ENCODE assay signal across 25 mouse cellular contexts in genomic region chr2:141571360-141571759, GRCm38 (mm10).
DNase-seq lines count a peak whose midpoint lies in the region; ATAC-seq lines count a peak whose summit lies in the region.
"Had no signal": no experiment of that assay in that cellular context is flagged by ENCODE, and none has a peak within 500 bp of the region (broad histone marks: within the 10 kb centered on the region; RNA-seq: fewer than 3 reads in every experiment).

No protein-coding gene starts in this region.

- WGBS in kidney, embryonic 15.5 days, result 11% methylated on average over 3 of the region's 3 CpGs
- WGBS in neural tube, embryonic 12.5 days, result 12% methylated on average over 3 of the region's 3 CpGs

- peak; percentile 42 for DNase-seq in embryo, embryonic 10.5 days (ENCODE audit: low spot score)
- no peak for DNase-seq in embryo, embryonic 9.5 days (ENCODE audit: extremely low spot score)
- DNase-seq in kidney, postnatal 4 days, result no peak
- DNase-seq in neural tube, embryonic 10.5 days (ENCODE audit: extremely low spot score, low spot score), result no peak
- no peak for DNase-seq in spleen, postnatal 36 days (ENCODE audit: low spot score in 2 of 2)
- DNase-seq in right cerebral cortex, postnatal 25 days, result no peak
- DNase-seq: adrenal gland, adult 8-10 months; adrenal gland, postnatal 36 days; B cell, adult 2 months; cerebellum, adult 2 months; cerebellum, postnatal 10 days; gastrocnemius, postnatal 10 days; heart, adult 2 months; heart, postnatal 14 days had no signal

- no peak overlapping the region for H3K27ac ChIP-seq in kidney, embryonic 15.5 days
- H3K27ac ChIP-seq in neural tube, embryonic 12.5 days, result no peak overlapping the region
- H3K27ac ChIP-seq: embryonic facial prominence, embryonic 15.5 days; forebrain, embryonic 10.5 days; forebrain, embryonic 15.5 days; heart, adult 2 months; heart, embryonic 15.5 days; hindbrain, embryonic 13.5 days had no signal

- no peak overlapping the region for H3K4me2 ChIP-seq in kidney, embryonic 15.5 days
- H3K4me2 ChIP-seq in neural tube, embryonic 12.5 days (replicated peaks), result no peak overlapping the region
- H3K4me2 ChIP-seq: embryonic facial prominence, embryonic 15.5 days; forebrain, embryonic 15.5 days; heart, embryonic 11.5 days; heart, embryonic 15.5 days; hindbrain, embryonic 13.5 days had no signal

- no peaks in the 10 kb centered on the region for H3K9me3 ChIP-seq in kidney, embryonic 15.5 days (replicated peaks)
- no peaks in the 10 kb centered on the region for H3K9me3 ChIP-seq in neural tube, embryonic 12.5 days
- H3K9me3 ChIP-seq: embryonic facial prominence, embryonic 15.5 days; forebrain, embryonic 10.5 days; forebrain, embryonic 15.5 days; G1E; heart, embryonic 15.5 days; hindbrain, embryonic 13.5 days had no signal

- H3K4me1 ChIP-seq in kidney, embryonic 15.5 days, result no peaks in the 10 kb centered on the region
- no peaks in the 10 kb centered on the region for H3K4me1 ChIP-seq in neural tube, embryonic 12.5 days
- H3K4me1 ChIP-seq: embryonic facial prominence, embryonic 15.5 days; heart, embryonic 15.5 days; hindbrain, embryonic 13.5 days had no signal

- no peak overlapping the region for H3K4me3 ChIP-seq in kidney, embryonic 15.5 days (replicated peaks)
- H3K4me3 ChIP-seq in neural tube, embryonic 12.5 days, result no peak overlapping the region
- H3K4me3 ChIP-seq: embryonic facial prominence, embryonic 15.5 days; erythroblast, embryonic 14.5 days; forebrain, embryonic 10.5 days; forebrain, embryonic 15.5 days; heart, adult 2 months; heart, embryonic 15.5 days; hindbrain, embryonic 13.5 days had no signal

- H3K27me3 ChIP-seq in kidney, embryonic 15.5 days, result no peaks in the 10 kb centered on the region
- H3K27me3 ChIP-seq in neural tube, embryonic 12.5 days (replicated peaks), result no peaks in the 10 kb centered on the region
- H3K27me3 ChIP-seq: embryonic facial prominence, embryonic 15.5 days; forebrain, embryonic 15.5 days; heart, embryonic 15.5 days; hindbrain, embryonic 13.5 days had no signal

- H3K9ac ChIP-seq in kidney, embryonic 15.5 days, result no peak overlapping the region
- H3K9ac ChIP-seq in neural tube, embryonic 12.5 days, result no peak overlapping the region
- H3K9ac ChIP-seq: embryonic facial prominence, embryonic 15.5 days; forebrain, embryonic 15.5 days; heart, embryonic 15.5 days; hindbrain, embryonic 13.5 days had no signal

- ATAC-seq in kidney, embryonic 15.5 days (replicated peaks; ENCODE audit: low FRiP score), result peak; percentile 82; the same call in 1 of the 2 replicates
- ATAC-seq in neural tube, embryonic 12.5 days (ENCODE audit: low FRiP score, low read depth), result peak; percentile 81
- ATAC-seq: CD4-positive, CD25-positive, alpha-beta regulatory T cell, adult 4 months; forebrain, embryonic 15.5 days had no signal

- no peaks in the 10 kb centered on the region for H3K36me3 ChIP-seq in kidney, embryonic 15.5 days
- H3K36me3 ChIP-seq in neural tube, embryonic 12.5 days, result no peaks in the 10 kb centered on the region
- H3K36me3 ChIP-seq: embryonic facial prominence, embryonic 15.5 days; forebrain, embryonic 10.5 days; forebrain, embryonic 15.5 days; G1E; heart, embryonic 15.5 days; hindbrain, embryonic 13.5 days had no signal
